Mouse (Mus musculus): Measurements from ENCODE around the gene 1700123L14Rik. TPM values are rescaled to one million over a fixed set of nuclear protein-coding genes. Genes with fewer than 3 reads are reported as not detected.

1700123L14Rik gene
- polyA plus RNA-seq, 1 experiment from 2014 or later: 0.60 TPM

GRCm38 (mm10) chr6:96143326-96143725, 22.7 kb downstream of the 1700123L14Rik start:
- H3K9ac ChIP-seq (replicated peaks; ENCODE audit: low read depth, low read length): no peak overlapping the region
- no peaks in the 10 kb centered on the region for H3K27me3 ChIP-seq (ENCODE audit: control insufficient read depth, insufficient read depth, low read length)
- no peak overlapping the region for H3K27ac ChIP-seq (ENCODE audit: low read depth, low read length)
- ATAC-seq (ENCODE audit: low read depth): no peak
- H3K4me3 ChIP-seq (ENCODE audit: low read depth, low read length): no peak overlapping the region
- 94% methylated on average over 1 of the region's 1 CpGs for WGBS
- H3K36me3 ChIP-seq (ENCODE audit: control insufficient read depth, insufficient read depth, low read length): no peaks in the 10 kb centered on the region
- no peaks in the 10 kb centered on the region for H3K4me1 ChIP-seq (ENCODE audit: control insufficient read depth, insufficient read depth, low read length)
- no peaks in the 10 kb centered on the region for H3K9me3 ChIP-seq (ENCODE audit: control insufficient read depth, low read length)
- no peak overlapping the region for H3K4me2 ChIP-seq (ENCODE audit: low read depth, low read length)

- H3K27me3 ChIP-seq (ENCODE audit: control insufficient read depth, insufficient read depth, low read length): no peaks in the 10 kb centered on the region
- no peaks in the 10 kb centered on the region for H3K9me3 ChIP-seq (ENCODE audit: control insufficient read depth, low read length)
- peak; percentile 79 for ATAC-seq (ENCODE audit: low read depth)
- peak overlapping the region; percentile 63 for H3K27ac ChIP-seq (ENCODE audit: low read depth, low read length)
- peak overlapping the region; percentile 79 for H3K4me2 ChIP-seq (ENCODE audit: low read depth, low read length)
- H3K36me3 ChIP-seq (ENCODE audit: control insufficient read depth, insufficient read depth, low read length): no peaks in the 10 kb centered on the region
- peak overlapping the region; percentile 45 for H3K4me3 ChIP-seq (ENCODE audit: low read depth, low read length)
- WGBS: under 1% methylated on average over 32 of the region's 32 CpGs
- H3K9ac ChIP-seq (replicated peaks; ENCODE audit: low read depth, low read length): peak overlapping the region; percentile 57
- H3K4me1 ChIP-seq (ENCODE audit: control insufficient read depth, insufficient read depth, low read length): peaks cover 14% of the 10 kb centered on the region
Observed at GRCm38 (mm10) chr6:96116534-96117272, 49.3 kb downstream of the 1700123L14Rik start.

GRCm38 (mm10) chr6:96116148-96116533, 49.9 kb downstream of the 1700123L14Rik start:
- Histone ChIP-seq H3K9me3 (ENCODE audit: control insufficient read depth, low read length) (no peaks in the 10 kb centered on the region), H3K4me3 (ENCODE audit: low read depth, low read length) (peak overlapping the region; percentile 45), H3K27me3 (ENCODE audit: control insufficient read depth, insufficient read depth, low read length) (no peaks in the 10 kb centered on the region), H3K36me3 (ENCODE audit: control insufficient read depth, insufficient read depth, low read length) (no peaks in the 10 kb centered on the region), H3K9ac (replicated peaks; ENCODE audit: low read depth, low read length) (peak overlapping the region; percentile 57), H3K4me2 (ENCODE audit: low read depth, low read length) (peak overlapping the region; percentile 79), H3K4me1 (ENCODE audit: control insufficient read depth, insufficient read depth, low read length) (peaks cover 14% of the 10 kb centered on the region), H3K27ac (ENCODE audit: low read depth, low read length) (peak overlapping the region; percentile 63; the same call in 1 of the 2 replicates)
- 9% methylated on average over 6 of the region's 6 CpGs for WGBS
- ATAC-seq (ENCODE audit: low read depth): no peak

Other genes with a start within 250 kb of the 1700123L14Rik start
- 43.5 and 46.4 TPM in 2 replicates for gene Fam19a1, start 53.1 kb downstream of the 1700123L14Rik start, polyA plus RNA-seq (2014; fragmentation: Nextera tagmentation; extraction: Ambion mirVana)

Data from neural tube, embryonic 14.5 days (tissue).